Mouse (Mus musculus) NIH3T3 (cell line): ENCODE measurements at regions not wholly inside any gene's neighbourhood (a gene's known extent, or its start where the extent isn't known, plus 50 kb on each side); places are given as distances from the start of the nearest gene placed in this dataset.
"Not testable (repeated sequence)": the region's sequence is repeated elsewhere in the genome, so short reads cannot be mapped to it uniquely, and the experiment has no call there.

Experiments
- DNase-seq: peaks from one replicate; pipeline ENCODE4 v3.0.0-alpha.2; 2012; ENCODE audit warnings: low read depth

DNA sequence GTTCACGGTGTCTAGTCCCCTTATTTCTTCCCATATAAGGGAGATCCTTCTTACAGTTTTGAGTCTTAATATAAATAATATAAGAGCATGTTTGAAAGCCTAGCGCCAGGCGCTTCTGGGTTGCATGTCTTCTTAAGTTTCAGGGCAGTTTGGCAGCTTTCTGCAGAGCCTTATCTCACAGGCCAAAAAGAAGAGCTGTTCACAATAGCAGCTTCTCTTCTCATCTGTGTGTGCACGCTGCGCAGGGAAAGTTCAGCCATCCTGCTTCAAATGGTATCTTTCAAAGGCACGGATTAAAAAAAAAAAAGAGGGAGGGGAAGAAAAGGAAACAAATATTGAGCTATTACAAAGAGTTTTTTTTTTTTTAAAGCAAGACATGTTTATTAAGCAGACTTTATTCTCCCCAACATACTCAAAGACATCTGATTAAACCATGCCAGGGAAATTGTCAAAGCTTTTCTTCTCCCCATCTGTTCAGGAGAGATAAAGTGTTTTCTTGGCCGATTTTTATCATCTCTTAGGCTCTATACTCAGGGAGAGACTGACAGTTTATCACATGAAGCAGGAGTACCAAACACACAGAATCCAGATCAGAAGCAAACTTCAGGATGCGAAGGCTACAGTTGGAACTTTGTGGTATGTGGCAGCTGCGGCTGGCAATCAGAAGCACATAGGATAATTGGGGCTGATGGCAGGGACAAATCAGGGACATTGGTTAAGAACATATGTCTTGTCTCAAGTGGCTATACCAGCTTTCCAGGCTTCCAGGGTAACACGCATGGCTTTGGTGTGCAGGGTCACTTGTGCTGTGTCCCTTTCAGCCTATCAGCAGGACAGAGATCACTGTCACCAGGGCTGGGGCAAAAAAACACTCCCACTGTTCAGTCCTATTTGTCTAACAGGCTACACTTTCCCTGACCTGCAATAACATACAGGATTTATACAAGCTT, 206.9 kb upstream of the Pfkp start:
- DNase-seq = no peak

DNA sequence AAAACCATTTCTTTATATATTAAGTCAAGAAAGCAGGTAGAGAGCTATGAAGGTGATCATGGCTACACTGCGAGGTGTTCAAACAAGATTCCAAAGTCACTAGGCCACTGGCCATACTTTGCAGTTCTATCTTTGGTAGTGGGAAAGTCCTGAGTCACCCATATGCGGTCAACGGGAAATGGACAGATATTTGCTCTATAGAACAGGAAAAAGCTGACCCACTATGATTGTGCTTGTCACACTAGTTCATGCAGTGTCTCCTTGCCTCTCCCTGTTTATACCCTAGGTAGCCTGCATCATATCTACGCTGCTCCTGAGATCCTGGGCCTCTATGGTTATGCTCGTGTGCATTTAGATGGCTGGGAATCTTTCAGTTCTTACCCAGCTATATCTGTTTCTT, 188.9 kb upstream of the Pfkp start:
- DNase-seq = no peak

DNA sequence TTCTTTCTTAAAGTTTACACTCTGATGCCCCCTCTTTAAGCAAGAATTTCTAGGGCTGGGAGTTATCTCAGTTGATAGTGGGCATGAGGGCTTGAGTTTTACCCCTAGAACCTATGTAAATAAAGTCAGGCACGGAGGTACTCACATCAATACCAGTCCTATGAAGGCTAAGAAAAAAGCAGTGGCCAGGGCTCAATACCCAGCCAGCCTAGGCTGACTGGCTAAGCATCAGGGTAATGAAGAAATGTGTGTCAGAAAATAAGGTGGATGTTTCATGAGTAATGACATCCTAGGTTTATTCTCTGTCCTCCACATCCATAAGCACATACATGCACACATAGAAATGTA, 188.5 kb upstream of the Pfkp start:
- DNase-seq = no peak

DNA sequence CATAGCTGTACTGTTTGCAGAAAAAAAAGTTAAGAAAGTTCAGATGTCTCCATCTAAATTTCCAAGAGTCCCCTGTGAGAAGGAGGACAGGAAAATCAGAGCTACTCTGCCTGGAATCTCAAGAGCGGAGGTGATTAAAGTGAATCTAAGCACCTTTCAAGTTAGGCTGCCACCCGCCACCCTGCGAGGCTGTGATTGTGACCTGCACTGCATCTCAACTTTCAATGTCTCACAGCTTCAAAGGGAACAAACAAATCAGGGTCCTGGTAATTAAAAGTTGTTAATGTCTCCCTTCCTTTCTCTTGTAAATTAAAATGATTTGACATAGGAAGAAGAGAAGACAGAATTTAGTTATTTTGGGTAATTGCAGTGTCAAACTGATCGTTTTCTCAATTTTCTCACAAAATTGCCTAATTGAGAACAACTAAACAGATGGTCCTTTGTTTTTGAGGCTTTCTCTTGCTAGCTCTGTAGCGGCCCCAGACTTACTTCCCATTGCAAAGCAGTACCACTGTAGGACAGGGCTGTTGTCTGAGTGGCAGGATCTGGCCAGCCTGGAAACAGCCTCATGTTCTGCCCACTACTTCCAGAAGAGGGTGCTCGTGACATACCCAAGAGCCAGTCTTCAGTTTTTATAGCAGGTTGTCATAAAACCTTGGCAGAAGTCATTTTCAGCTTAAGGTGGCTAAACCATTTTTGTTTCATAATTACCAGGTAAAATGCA, 187.9 kb upstream of the Pfkp start:
- DNase-seq = peak; percentile 50

DNA sequence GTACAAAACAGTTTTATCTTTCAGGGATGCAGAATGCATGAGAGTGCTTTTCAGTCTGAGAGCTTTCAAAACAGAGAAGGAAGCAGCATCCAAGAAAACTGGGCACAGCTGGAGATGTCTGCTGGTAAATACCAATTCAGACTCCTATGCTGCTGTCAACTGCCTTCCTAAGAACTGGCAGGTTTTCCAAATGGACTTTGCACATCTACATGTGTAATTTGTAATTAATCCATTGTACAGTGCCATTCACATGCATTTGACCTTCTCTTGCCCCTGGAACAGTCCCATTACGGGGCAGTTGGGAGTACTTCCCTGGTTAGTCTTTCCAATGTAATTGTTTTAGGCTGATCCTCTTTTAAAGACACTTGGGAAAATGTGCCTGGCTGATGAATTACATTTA, 181.3 kb upstream of the Pfkp start:
- no peak for DNase-seq

- DNase-seq = no peak
Observed at GRCm38 (mm10) chr13:6829346-6829745, 180.8 kb upstream of the Pfkp start.

DNA sequence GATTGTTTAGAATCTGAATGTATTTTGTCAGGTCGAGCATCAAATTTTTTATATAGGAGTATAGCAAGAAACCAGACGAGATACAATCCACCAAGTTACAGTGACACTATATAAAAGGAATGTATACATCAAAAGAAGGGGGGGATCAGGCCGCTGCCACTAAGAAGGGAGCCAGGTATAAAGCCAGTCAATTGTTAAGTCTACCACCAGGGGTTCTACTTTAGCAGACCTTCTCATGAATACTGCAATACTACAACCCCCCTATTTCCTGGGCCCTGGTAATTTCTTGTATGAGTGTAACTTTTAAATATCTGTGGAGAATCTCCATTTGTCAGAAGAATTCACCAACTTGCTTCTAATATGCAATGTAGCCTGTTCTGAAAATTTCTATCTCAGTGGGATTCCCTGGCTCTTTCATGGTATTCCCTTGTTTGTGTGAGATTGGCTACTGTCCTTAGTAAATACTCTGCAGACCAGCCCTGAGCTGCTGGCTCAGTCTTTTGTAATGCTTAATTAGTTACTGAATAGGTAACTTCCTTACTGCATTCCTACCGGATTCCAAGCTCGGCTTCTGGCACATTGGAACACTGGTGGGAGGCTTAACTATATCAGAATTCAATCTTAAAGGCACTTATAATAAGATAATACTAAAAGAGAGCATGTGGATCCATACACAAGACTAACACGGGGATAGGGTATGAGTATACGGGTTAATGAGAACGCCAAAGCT, 180.2 kb upstream of the Pfkp start:
- not testable (repeated sequence) for DNase-seq

DNA sequence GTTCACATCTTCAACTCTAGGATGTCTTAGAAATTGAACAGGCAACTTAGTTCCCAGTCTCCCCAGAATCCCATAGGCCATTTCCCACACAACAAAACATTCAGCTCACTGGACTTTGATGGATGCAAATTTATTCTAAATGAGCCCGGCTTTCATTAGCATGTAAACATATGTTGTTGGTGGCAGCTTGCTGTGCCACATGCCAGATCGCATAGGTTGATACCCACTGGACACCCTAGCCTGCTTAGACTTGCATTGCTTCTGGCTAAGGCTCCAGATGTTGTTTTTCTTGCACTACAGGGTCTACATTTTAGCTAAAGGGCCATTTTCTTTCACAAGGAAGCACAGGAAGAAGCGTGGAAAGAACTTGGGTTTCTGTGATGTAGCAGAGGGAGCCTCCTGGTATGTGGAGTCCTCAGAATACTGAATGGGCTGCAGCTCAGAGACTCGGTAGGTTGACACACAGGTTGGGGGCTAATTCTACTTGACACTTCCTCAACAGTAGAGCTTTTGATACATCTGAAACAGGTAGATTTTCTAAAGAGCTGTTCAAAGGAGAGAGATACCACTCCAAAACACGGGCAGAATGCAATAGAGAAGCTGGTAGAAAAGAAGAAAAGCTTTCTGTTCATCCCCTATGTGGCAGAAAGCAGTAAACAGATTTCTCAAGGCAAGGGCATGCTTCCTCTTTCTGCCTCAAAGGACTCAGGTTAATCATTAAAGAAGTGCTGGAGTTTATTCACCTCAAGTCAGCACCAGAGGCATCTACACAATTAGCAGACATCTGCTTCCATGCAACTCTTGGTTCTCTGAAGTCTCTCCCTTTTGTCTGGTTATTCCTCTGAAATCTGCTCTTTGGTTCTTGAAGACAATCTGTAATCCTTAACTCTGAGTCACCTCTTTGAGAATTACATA, 153.9 kb upstream of the Pfkp start:
- DNase-seq = no peak

- no peak for DNase-seq
Observed at GRCm38 (mm10) chr13:6767936-6768588, 119.5 kb upstream of the Pfkp start.

- DNase-seq = peak; percentile 36
Observed at GRCm38 (mm10) chr13:6757151-6757550, 108.6 kb upstream of the Pfkp start.

DNA sequence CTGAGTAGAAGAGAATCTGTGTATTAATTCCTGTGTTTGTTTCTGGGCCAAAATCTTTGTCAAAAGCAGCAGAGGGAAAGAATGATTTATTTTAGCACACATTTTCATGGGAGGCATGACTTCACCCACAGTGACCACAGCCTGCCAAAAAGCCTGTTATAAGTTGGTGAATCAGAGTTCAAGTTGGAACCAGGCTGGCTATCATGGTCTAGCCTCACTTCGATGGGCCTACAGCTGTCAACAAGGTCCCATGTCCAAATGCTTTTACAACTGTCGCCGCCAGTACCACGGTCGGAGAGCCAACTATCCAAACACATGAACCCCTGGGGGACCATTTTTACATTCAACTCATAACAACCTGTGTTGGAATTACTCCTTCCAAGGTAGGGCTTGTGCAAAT, 103.0 kb upstream of the Pfkp start:
- DNase-seq = peak; percentile 32

GRCm38 (mm10) chr13:6751149-6751548, 102.6 kb upstream of the Pfkp start:
- peak; percentile 2 for DNase-seq

- no peak for DNase-seq
Observed at GRCm38 (mm10) chr13:6741916-6742315, 93.3 kb upstream of the Pfkp start.

- DNase-seq = peak; percentile 27
Observed at GRCm38 (mm10) chr13:6736984-6737566, 88.5 kb upstream of the Pfkp start.
